Mouse (Mus musculus): ENCODE measurements at regions not wholly inside any gene's neighbourhood (a gene's known extent, or its start where the extent isn't known, plus 50 kb on each side); places are given as distances from the start of the nearest gene placed in this dataset.

GRCm38 (mm10) chr9:91961666-91962065 lies 231.1 kb upstream of the Plscr5 start:
- H3K4me2 ChIP-seq (replicated peaks; ENCODE audit: low read depth, low read length): no peak overlapping the region
- H3K27ac ChIP-seq (ENCODE audit: low read length): no peak overlapping the region
- no peak overlapping the region for H3K9ac ChIP-seq (replicated peaks; ENCODE audit: low read depth, low read length)
- WGBS: 76% methylated on average over 1 of the region's 1 CpGs
- H3K36me3 ChIP-seq (ENCODE audit: control insufficient read depth, insufficient read depth, low read length): no peaks in the 10 kb centered on the region
- H3K4me3 ChIP-seq (ENCODE audit: low read depth, low read length): no peak overlapping the region
- ATAC-seq (ENCODE audit: insufficient number of reproducible peaks, insufficient read depth, low FRiP score, low read depth): no peak
- H3K4me1 ChIP-seq (ENCODE audit: control insufficient read depth, insufficient read depth, low read length): no peaks in the 10 kb centered on the region
- H3K9me3 ChIP-seq (ENCODE audit: control insufficient read depth, low read depth, low read length): no peaks in the 10 kb centered on the region
- H3K27me3 ChIP-seq (ENCODE audit: control insufficient read depth, insufficient read depth, low read length): no peaks in the 10 kb centered on the region

GRCm38 (mm10) chr9:91960556-91961325 lies 232.0 kb upstream of the Plscr5 start:
- Histone ChIP-seq H3K9me3 (ENCODE audit: control insufficient read depth, low read depth, low read length) (no peaks in the 10 kb centered on the region), H3K4me2 (replicated peaks; ENCODE audit: low read depth, low read length) (no peak overlapping the region), H3K4me3 (ENCODE audit: low read depth, low read length) (no peak overlapping the region), H3K27me3 (ENCODE audit: control insufficient read depth, insufficient read depth, low read length) (no peaks in the 10 kb centered on the region), H3K9ac (replicated peaks; ENCODE audit: low read depth, low read length) (no peak overlapping the region), H3K4me1 (ENCODE audit: control insufficient read depth, insufficient read depth, low read length) (no peaks in the 10 kb centered on the region), H3K27ac (ENCODE audit: low read length) (no peak overlapping the region), H3K36me3 (ENCODE audit: control insufficient read depth, insufficient read depth, low read length) (no peaks in the 10 kb centered on the region)
- no peak for ATAC-seq (ENCODE audit: insufficient number of reproducible peaks, insufficient read depth, low FRiP score, low read depth)
- WGBS: 78% methylated on average over 14 of the region's 14 CpGs

- Histone ChIP-seq H3K36me3 (ENCODE audit: control insufficient read depth, insufficient read depth, low read length) (no peaks in the 10 kb centered on the region), H3K9ac (replicated peaks; ENCODE audit: low read depth, low read length) (no peak overlapping the region), H3K9me3 (ENCODE audit: control insufficient read depth, low read depth, low read length) (no peaks in the 10 kb centered on the region), H3K27me3 (ENCODE audit: control insufficient read depth, insufficient read depth, low read length) (no peaks in the 10 kb centered on the region), H3K4me3 (ENCODE audit: low read depth, low read length) (no peak overlapping the region), H3K4me2 (replicated peaks; ENCODE audit: low read depth, low read length) (no peak overlapping the region), H3K27ac (ENCODE audit: low read length) (no peak overlapping the region), H3K4me1 (ENCODE audit: control insufficient read depth, insufficient read depth, low read length) (no peaks in the 10 kb centered on the region)
- 28% methylated on average over 1 of the region's 1 CpGs for WGBS
- no peak for ATAC-seq (ENCODE audit: insufficient number of reproducible peaks, insufficient read depth, low FRiP score, low read depth)
Observed at GRCm38 (mm10) chr9:91959592-91959991, 233.1 kb upstream of the Plscr5 start.

- no peak overlapping the region for H3K4me3 ChIP-seq (ENCODE audit: low read depth, low read length)
- no peaks in the 10 kb centered on the region for H3K36me3 ChIP-seq (ENCODE audit: control insufficient read depth, insufficient read depth, low read length)
- no peaks in the 10 kb centered on the region for H3K27me3 ChIP-seq (ENCODE audit: control insufficient read depth, insufficient read depth, low read length)
- H3K27ac ChIP-seq (ENCODE audit: low read length): no peak overlapping the region
- ATAC-seq (ENCODE audit: insufficient number of reproducible peaks, insufficient read depth, low FRiP score, low read depth): no peak
- WGBS: 79% methylated on average over 3 of the region's 3 CpGs
- no peaks in the 10 kb centered on the region for H3K9me3 ChIP-seq (ENCODE audit: control insufficient read depth, low read depth, low read length)
- no peak overlapping the region for H3K9ac ChIP-seq (replicated peaks; ENCODE audit: low read depth, low read length)
- H3K4me1 ChIP-seq (ENCODE audit: control insufficient read depth, insufficient read depth, low read length): no peaks in the 10 kb centered on the region
- H3K4me2 ChIP-seq (replicated peaks; ENCODE audit: low read depth, low read length): no peak overlapping the region
Observed at GRCm38 (mm10) chr9:91959076-91959475, 233.7 kb upstream of the Plscr5 start.

GRCm38 (mm10) chr9:91958421-91958820 lies 234.3 kb upstream of the Plscr5 start:
- Histone ChIP-seq H3K4me1 (ENCODE audit: control insufficient read depth, insufficient read depth, low read length) (no peaks in the 10 kb centered on the region), H3K9me3 (ENCODE audit: control insufficient read depth, low read depth, low read length) (no peaks in the 10 kb centered on the region), H3K4me2 (replicated peaks; ENCODE audit: low read depth, low read length) (no peak overlapping the region), H3K36me3 (ENCODE audit: control insufficient read depth, insufficient read depth, low read length) (no peaks in the 10 kb centered on the region), H3K27me3 (ENCODE audit: control insufficient read depth, insufficient read depth, low read length) (no peaks in the 10 kb centered on the region), H3K4me3 (ENCODE audit: low read depth, low read length) (no peak overlapping the region), H3K9ac (replicated peaks; ENCODE audit: low read depth, low read length) (no peak overlapping the region), H3K27ac (ENCODE audit: low read length) (no peak overlapping the region)
- 68% methylated on average over 3 of the region's 3 CpGs for WGBS
- no peak for ATAC-seq (ENCODE audit: insufficient number of reproducible peaks, insufficient read depth, low FRiP score, low read depth)

GRCm38 (mm10) chr9:91957061-91957460 lies 235.7 kb upstream of the Plscr5 start:
- H3K4me2 ChIP-seq (replicated peaks; ENCODE audit: low read depth, low read length): no peak overlapping the region
- no peak overlapping the region for H3K9ac ChIP-seq (replicated peaks; ENCODE audit: low read depth, low read length)
- no peaks in the 10 kb centered on the region for H3K27me3 ChIP-seq (ENCODE audit: control insufficient read depth, insufficient read depth, low read length)
- no peaks in the 10 kb centered on the region for H3K9me3 ChIP-seq (ENCODE audit: control insufficient read depth, low read depth, low read length)
- no peaks in the 10 kb centered on the region for H3K4me1 ChIP-seq (ENCODE audit: control insufficient read depth, insufficient read depth, low read length)
- 86% methylated on average over 3 of the region's 3 CpGs for WGBS
- H3K27ac ChIP-seq (ENCODE audit: low read length): no peak overlapping the region
- no peaks in the 10 kb centered on the region for H3K36me3 ChIP-seq (ENCODE audit: control insufficient read depth, insufficient read depth, low read length)
- no peak overlapping the region for H3K4me3 ChIP-seq (ENCODE audit: low read depth, low read length)
- ATAC-seq (ENCODE audit: insufficient number of reproducible peaks, insufficient read depth, low FRiP score, low read depth): no peak

GRCm38 (mm10) chr9:91948746-91949145 lies 244.0 kb upstream of the Plscr5 start:
- Histone ChIP-seq H3K27ac (ENCODE audit: low read length) (no peak overlapping the region), H3K9ac (replicated peaks; ENCODE audit: low read depth, low read length) (no peak overlapping the region), H3K4me2 (replicated peaks; ENCODE audit: low read depth, low read length) (no peak overlapping the region), H3K36me3 (ENCODE audit: control insufficient read depth, insufficient read depth, low read length) (no peaks in the 10 kb centered on the region), H3K27me3 (ENCODE audit: control insufficient read depth, insufficient read depth, low read length) (no peaks in the 10 kb centered on the region), H3K4me3 (ENCODE audit: low read depth, low read length) (no peak overlapping the region), H3K9me3 (ENCODE audit: control insufficient read depth, low read depth, low read length) (no peaks in the 10 kb centered on the region), H3K4me1 (ENCODE audit: control insufficient read depth, insufficient read depth, low read length) (no peaks in the 10 kb centered on the region)
- 68% methylated on average over 1 of the region's 1 CpGs for WGBS
- no peak for ATAC-seq (ENCODE audit: insufficient number of reproducible peaks, insufficient read depth, low FRiP score, low read depth)

GRCm38 (mm10) chr9:91942001-91942400 lies 250.7 kb upstream of the Plscr5 start:
- no peaks in the 10 kb centered on the region for H3K27me3 ChIP-seq (ENCODE audit: control insufficient read depth, insufficient read depth, low read length)
- WGBS: 63% methylated on average over 1 of the region's 1 CpGs
- no peak overlapping the region for H3K9ac ChIP-seq (replicated peaks; ENCODE audit: low read depth, low read length)
- H3K36me3 ChIP-seq (ENCODE audit: control insufficient read depth, insufficient read depth, low read length): no peaks in the 10 kb centered on the region
- H3K4me2 ChIP-seq (replicated peaks; ENCODE audit: low read depth, low read length): no peak overlapping the region
- no peak overlapping the region for H3K27ac ChIP-seq (ENCODE audit: low read length)
- no peaks in the 10 kb centered on the region for H3K9me3 ChIP-seq (ENCODE audit: control insufficient read depth, low read depth, low read length)
- H3K4me3 ChIP-seq (ENCODE audit: low read depth, low read length): no peak overlapping the region
- no peak for ATAC-seq (ENCODE audit: insufficient number of reproducible peaks, insufficient read depth, low FRiP score, low read depth)
- no peaks in the 10 kb centered on the region for H3K4me1 ChIP-seq (ENCODE audit: control insufficient read depth, insufficient read depth, low read length)

GRCm38 (mm10) chr9:91938729-91939128 lies 254.0 kb upstream of the Plscr5 start:
- Histone ChIP-seq H3K9ac (replicated peaks; ENCODE audit: low read depth, low read length) (no peak overlapping the region), H3K4me3 (ENCODE audit: low read depth, low read length) (no peak overlapping the region), H3K36me3 (ENCODE audit: control insufficient read depth, insufficient read depth, low read length) (no peaks in the 10 kb centered on the region), H3K4me1 (ENCODE audit: control insufficient read depth, insufficient read depth, low read length) (no peaks in the 10 kb centered on the region), H3K27me3 (ENCODE audit: control insufficient read depth, insufficient read depth, low read length) (no peaks in the 10 kb centered on the region), H3K27ac (ENCODE audit: low read length) (no peak overlapping the region), H3K4me2 (replicated peaks; ENCODE audit: low read depth, low read length) (no peak overlapping the region), H3K9me3 (ENCODE audit: control insufficient read depth, low read depth, low read length) (no peaks in the 10 kb centered on the region)
- 75% methylated on average over 4 of the region's 4 CpGs for WGBS
- no peak for ATAC-seq (ENCODE audit: insufficient number of reproducible peaks, insufficient read depth, low FRiP score, low read depth)
